Mouse (Mus musculus) B cell, adult 62 days (primary cell): Measurements from ENCODE around the gene Myo1e. TPM values are rescaled to one million over a fixed set of nuclear protein-coding genes. Genes with fewer than 3 reads are reported as not detected.

Experiments used
- total RNA-seq: library from RNA; stranded (reverse); gene quantifications from 4 replicates; pipeline ENCODE4 v1.2.4, GENCODE M21; 2023

Gene Myo1e
- 205 to 222 TPM (median 212 TPM) in 4 replicates for total RNA-seq

GRCm38 (mm10) chr9:70207151-70207831 is at the start of gene Myo1e:
Gene Myo1e, plus strand, starts transcription at chr9:70207350.

DNA sequence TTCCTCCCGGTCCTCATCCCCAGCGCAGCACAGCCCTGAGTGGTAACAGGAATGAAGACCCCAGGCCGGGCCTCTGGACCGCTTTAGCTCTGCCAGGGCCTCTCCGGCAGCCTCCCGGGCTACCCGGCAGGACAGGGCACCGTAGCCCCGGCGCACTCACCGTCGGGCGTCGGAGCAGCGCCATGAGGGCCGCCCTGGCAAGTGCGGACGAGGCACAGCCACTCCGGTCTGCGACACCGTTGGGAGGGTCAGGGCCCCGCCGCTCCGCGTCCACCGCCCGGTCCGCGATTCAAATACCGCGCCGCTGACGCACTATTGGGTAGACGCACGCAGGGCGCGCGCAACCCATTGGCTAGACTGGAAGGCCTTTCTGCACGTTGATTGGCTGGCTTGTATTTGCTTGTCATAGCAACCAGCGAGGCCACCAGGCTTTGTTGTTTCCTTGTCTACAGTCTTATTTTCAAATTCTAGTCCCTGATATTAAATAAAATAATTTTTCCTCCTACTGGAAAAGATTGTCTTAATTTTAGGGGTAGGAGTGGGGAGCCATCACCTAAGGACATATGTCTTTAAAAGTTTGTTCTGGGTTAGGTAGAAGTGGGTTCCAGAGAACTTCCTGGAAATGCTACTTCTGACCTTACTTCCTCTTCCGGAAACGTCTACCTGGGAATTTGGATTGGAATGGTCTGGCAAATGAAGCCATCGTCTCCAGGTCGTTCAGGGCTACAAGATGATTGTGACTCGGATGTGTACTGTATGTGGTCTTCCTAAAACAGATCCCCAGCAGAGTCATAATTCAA is 214.3 kb downstream of the Myo1e start, which contains the start of gene Ccnb2:
Ccnb2 (minus strand) TSS at position 291 of the 800 bp plus-strand sequence.

Other genes with a start within 250 kb of the Myo1e start
- gene Bnip2, start 217.9 kb upstream of the Myo1e start, total RNA-seq = 52.5 to 76.4 TPM (median 64.4 TPM) in 4 replicates
- gene Gtf2a2, start 194.8 kb upstream of the Myo1e start, total RNA-seq = 103 to 131 TPM (median 121 TPM) in 4 replicates
- gene Gcnt3, start 169.3 kb upstream of the Myo1e start, total RNA-seq = 0.14 TPM in 1 of 4 replicates, not detected in the others
- gene Fam81a, start 64.8 kb upstream of the Myo1e start, total RNA-seq = not detected in 4 replicates
- 1.9 to 3.2 TPM (median 2.6 TPM) in 4 replicates for gene Ccnb2, start 214.2 kb downstream of the Myo1e start, total RNA-seq